Mouse (Mus musculus): ENCODE results near the gene Ring1. TPM values are rescaled to one million over a fixed set of nuclear protein-coding genes. Genes with fewer than 3 reads are reported as not detected.
"Not testable (repeated sequence)": the region's sequence is repeated elsewhere in the genome, so short reads cannot be mapped to it uniquely, and the experiment has no call there.

Ring1 gene
- polyA plus RNA-seq, 1 experiment from 2014 or later: 7.1 TPM

DNA sequence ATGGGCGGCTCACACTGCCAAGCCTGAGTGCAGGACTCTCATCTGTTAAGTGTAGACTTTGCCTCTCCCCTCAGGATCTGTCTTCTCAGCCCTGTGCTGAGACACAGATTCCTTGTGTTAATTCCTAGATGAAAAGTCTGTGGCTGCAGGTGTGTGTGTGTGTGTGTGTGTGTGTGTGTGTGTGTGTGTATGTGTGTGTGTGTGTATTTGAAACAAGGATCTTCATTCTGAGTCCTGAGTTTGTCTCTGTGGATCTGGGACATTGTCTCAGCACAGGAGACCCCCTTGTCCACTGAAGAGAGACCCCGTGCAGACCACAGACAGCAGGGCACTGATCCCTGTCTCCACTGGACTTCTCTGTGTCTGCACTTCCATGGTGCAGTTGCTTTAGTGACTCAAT, 23.7 kb downstream of the Ring1 start:
- not testable (repeated sequence) for ATAC-seq (ENCODE audit: low FRiP score); H3K4me1 ChIP-seq (ENCODE audit: control insufficient read depth, insufficient read depth, low read length); H3K4me2 ChIP-seq; H3K4me3 ChIP-seq (ENCODE audit: low read depth, low read length); H3K9me3 ChIP-seq (ENCODE audit: control insufficient read depth, low read length); H3K36me3 ChIP-seq (ENCODE audit: control insufficient read depth, insufficient read depth, low read length); H3K27ac ChIP-seq (ENCODE audit: low read depth, low read length); H3K9ac ChIP-seq (ENCODE audit: low read length); DNase-seq (ENCODE audit: low spot score, missing footprints)
- WGBS: 58% methylated on average over 2 of the region's 2 CpGs
- peaks cover 12% of the 10 kb centered on the region for H3K27me3 ChIP-seq (ENCODE audit: control insufficient read depth, insufficient read depth, low read length)

DNA sequence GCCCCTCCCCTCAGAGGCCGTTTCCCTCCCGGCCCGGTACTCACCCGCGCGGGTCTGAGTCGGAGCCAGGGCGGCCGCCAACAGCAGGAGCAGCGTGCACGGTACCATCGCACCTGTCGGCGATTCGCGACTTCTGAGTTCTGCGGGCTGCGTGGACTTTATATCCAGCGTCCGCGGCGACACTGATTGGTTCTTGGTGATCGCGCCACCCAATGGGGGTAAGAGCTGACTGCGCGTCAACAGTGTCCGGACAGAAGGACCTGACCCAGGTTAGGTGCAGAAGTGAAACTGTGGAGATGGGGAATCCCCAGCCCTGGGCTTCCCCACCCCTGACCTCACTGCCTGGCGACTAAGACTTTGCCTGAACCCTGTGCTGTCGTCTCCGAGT, 24.3 kb downstream of the Ring1 start, which contains the start of gene H2-K1:
Gene H2-K1 (minus strand): TSS at position 198 of the 388 bp plus-strand sequence.
- Histone ChIP-seq H3K4me3 (ENCODE audit: low read depth, low read length) (peak within 1 kb of the TSS; percentile 56), H3K4me1 (ENCODE audit: control insufficient read depth, insufficient read depth, low read length) (no peaks in the 10 kb centered on the region), H3K9ac (ENCODE audit: low read length) (peak within 1 kb of the TSS; percentile 65), H3K27me3 (ENCODE audit: control insufficient read depth, insufficient read depth, low read length) (peaks cover 12% of the 10 kb centered on the region), H3K27ac (ENCODE audit: low read depth, low read length) (no peak within 1 kb of the TSS), H3K4me2 (peak within 1 kb of the TSS; percentile 97), H3K36me3 (ENCODE audit: control insufficient read depth, insufficient read depth, low read length) (no peaks in the 10 kb centered on the region), H3K9me3 (ENCODE audit: control insufficient read depth, low read length) (no peaks in the 10 kb centered on the region)
- ATAC-seq (ENCODE audit: low FRiP score): peak; percentile 76
- DNase-seq (ENCODE audit: low spot score, missing footprints): peak; percentile 92
- under 1% methylated on average over 30 of the region's 30 CpGs for WGBS

DNA sequence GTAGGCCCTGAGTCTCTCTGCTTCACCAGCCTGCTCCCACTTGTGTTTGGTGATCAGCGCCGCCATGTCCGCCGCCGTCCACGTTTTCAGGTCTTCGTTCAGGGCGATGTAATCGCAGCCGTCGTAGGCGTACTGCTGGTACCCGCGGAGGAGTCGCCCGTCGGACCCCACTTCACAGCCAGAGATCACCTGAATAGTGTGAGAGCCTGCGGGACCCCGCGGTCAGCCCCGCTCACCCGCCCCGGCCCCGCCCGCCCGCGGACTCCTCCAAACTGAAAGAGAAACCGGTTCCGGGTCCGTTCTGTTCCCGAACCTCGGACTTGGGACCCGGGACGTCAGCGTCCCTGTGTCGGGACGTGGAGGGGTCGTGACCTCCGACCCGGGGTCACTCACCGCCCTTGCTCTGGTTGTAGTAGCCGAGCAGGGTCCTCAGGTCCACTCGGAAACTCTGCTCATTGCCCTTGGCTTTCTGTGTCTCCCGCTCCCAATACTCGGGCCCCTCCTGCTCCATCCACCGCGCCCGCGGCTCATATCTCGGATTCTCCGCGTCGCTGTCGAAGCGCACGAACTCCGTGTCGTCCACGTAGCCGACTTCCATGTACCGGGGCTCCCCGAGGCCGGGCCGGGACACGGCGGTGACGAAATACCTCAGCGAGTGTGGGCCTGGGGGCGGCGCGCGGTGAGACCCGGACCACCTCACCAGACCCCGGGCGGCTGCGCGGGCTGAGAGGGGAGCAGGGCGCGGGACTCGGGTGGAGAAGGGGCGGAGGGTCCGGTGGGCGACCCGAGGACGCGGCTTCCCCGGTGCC, 24.9 kb downstream of the Ring1 start:
- peaks cover 12% of the 10 kb centered on the region for H3K27me3 ChIP-seq (ENCODE audit: control insufficient read depth, insufficient read depth, low read length)
- no peaks in the 10 kb centered on the region for H3K9me3 ChIP-seq (ENCODE audit: control insufficient read depth, low read length)
- DNase-seq (ENCODE audit: low spot score, missing footprints): peak; percentile 93
- H3K27ac ChIP-seq (ENCODE audit: low read depth, low read length): no peak overlapping the region
- H3K4me1 ChIP-seq (ENCODE audit: control insufficient read depth, insufficient read depth, low read length): no peaks in the 10 kb centered on the region
- no peaks in the 10 kb centered on the region for H3K36me3 ChIP-seq (ENCODE audit: control insufficient read depth, insufficient read depth, low read length)
- ATAC-seq (ENCODE audit: low FRiP score): peak; percentile 78
- H3K4me3 ChIP-seq (ENCODE audit: low read depth, low read length): peak overlapping the region; percentile 56
- 4% methylated on average over 87 of the region's 87 CpGs for WGBS
- H3K9ac ChIP-seq (ENCODE audit: low read length): peak overlapping the region; percentile 65
- peak overlapping the region; percentile 97 for H3K4me2 ChIP-seq

DNA sequence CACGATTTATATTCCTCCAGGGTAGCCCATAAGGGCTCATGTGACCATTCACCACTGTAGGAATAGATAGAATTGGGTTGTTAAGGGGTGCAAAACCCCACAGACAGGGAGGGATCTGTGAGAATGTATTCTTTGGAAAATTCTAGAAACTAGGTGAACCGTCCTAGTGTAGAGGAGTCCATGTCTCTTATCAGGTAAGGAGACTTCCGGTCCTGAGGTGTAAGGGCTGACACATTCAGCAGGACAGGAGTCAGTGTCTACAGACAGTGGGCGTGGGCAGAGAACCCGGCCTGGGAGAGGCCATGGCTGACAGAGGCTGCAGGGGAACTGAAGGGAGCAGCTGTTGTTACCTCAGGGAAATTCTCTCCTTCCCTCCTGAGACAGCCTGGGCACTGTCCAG, 25.8 kb downstream of the Ring1 start:
- H3K27ac ChIP-seq (ENCODE audit: low read depth, low read length); H3K4me3 ChIP-seq (ENCODE audit: low read depth, low read length); H3K9me3 ChIP-seq (ENCODE audit: control insufficient read depth, low read length); H3K4me1 ChIP-seq (ENCODE audit: control insufficient read depth, insufficient read depth, low read length); H3K9ac ChIP-seq (ENCODE audit: low read length); H3K36me3 ChIP-seq (ENCODE audit: control insufficient read depth, insufficient read depth, low read length); ATAC-seq (ENCODE audit: low FRiP score); H3K4me2 ChIP-seq: not testable (repeated sequence)
- peaks cover 12% of the 10 kb centered on the region for H3K27me3 ChIP-seq (ENCODE audit: control insufficient read depth, insufficient read depth, low read length)
- peak; percentile 87 for DNase-seq (ENCODE audit: low spot score, missing footprints)
- WGBS: 66% methylated on average over 5 of the region's 5 CpGs

DNA sequence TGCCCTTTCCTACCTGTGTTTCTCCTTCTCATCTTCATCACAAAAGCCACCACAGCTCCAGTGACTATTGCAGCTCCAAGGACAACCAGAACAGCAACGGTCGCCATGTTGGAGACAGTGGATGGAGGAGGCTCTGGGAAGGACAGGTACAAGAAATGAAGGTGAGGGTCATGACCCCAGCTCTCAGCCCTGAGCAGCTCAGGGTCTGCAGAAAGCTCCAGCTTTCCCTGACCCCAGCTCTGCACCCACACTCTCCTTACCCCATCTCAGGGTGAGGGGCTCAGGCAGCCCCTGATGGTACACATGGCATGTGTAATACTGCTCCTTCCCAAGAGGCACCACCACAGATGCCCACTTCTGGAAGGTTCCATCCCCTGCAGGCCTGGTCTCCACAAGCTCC, 27.5 kb downstream of the Ring1 start:
- not testable (repeated sequence) for H3K9me3 ChIP-seq (ENCODE audit: control insufficient read depth, low read length); H3K4me1 ChIP-seq (ENCODE audit: control insufficient read depth, insufficient read depth, low read length); H3K4me2 ChIP-seq; ATAC-seq (ENCODE audit: low FRiP score); H3K9ac ChIP-seq (ENCODE audit: low read length); H3K27ac ChIP-seq (ENCODE audit: low read depth, low read length); H3K36me3 ChIP-seq (ENCODE audit: control insufficient read depth, insufficient read depth, low read length); H3K4me3 ChIP-seq (ENCODE audit: low read depth, low read length); DNase-seq (ENCODE audit: low spot score, missing footprints)
- peaks cover 12% of the 10 kb centered on the region for H3K27me3 ChIP-seq (ENCODE audit: control insufficient read depth, insufficient read depth, low read length)
- 85% methylated on average over 2 of the region's 2 CpGs for WGBS

DNA sequence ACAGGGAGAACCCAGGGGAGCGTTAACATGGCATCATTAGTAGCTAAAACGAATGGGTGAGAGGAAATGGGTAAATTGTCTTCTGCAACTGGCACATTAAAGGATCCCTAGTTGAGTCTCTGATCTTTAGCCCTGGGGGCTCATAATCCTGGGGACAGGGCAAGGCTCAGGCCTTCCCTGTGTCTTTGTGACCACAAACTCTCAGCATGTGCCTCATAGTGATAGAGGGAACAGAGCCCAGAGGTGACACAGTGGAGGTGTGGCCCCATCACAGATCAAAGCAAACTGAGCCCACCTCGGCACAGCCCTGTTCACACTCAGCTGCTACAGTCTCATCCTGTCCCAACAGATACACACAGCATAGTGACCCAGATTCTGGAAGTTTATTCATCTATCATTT, 28.8 kb downstream of the Ring1 start:
- no peak overlapping the region for H3K27ac ChIP-seq (ENCODE audit: low read depth, low read length)
- H3K4me2 ChIP-seq: no peak overlapping the region
- H3K36me3 ChIP-seq (ENCODE audit: control insufficient read depth, insufficient read depth, low read length): no peaks in the 10 kb centered on the region
- DNase-seq (ENCODE audit: low spot score, missing footprints) (no peak), ATAC-seq (ENCODE audit: low FRiP score) (no peak)
- no peak overlapping the region for H3K4me3 ChIP-seq (ENCODE audit: low read depth, low read length)
- H3K27me3 ChIP-seq (ENCODE audit: control insufficient read depth, insufficient read depth, low read length): peaks cover 12% of the 10 kb centered on the region
- WGBS: 76% methylated on average over 3 of the region's 3 CpGs
- H3K9ac ChIP-seq (ENCODE audit: low read length): no peak overlapping the region
- H3K4me1 ChIP-seq (ENCODE audit: control insufficient read depth, insufficient read depth, low read length): no peaks in the 10 kb centered on the region
- no peaks in the 10 kb centered on the region for H3K9me3 ChIP-seq (ENCODE audit: control insufficient read depth, low read length)

DNA sequence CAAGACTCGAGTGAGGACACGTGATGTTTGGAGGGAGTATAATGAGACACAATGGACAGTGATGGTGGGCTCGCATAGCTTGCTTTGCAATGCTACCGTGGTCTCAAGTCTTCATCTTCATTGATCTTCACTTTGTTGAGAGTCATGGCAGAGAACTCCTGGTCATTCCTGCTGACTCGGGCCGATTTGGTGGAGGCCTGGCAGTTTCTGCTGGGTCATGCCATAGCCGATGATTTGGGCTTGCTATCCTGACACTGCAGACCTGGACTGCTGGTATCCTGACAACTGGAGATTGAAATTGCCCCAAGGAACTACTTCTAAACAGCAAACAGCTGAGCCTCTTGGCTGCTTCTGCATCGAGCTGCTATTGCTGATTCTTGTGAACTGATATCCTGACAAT, 29.5 kb downstream of the Ring1 start:
- Histone ChIP-seq H3K9ac (ENCODE audit: low read length) (no peak overlapping the region), H3K4me3 (ENCODE audit: low read depth, low read length) (no peak overlapping the region), H3K27me3 (ENCODE audit: control insufficient read depth, insufficient read depth, low read length) (peaks cover 6% of the 10 kb centered on the region), H3K9me3 (ENCODE audit: control insufficient read depth, low read length) (no peaks in the 10 kb centered on the region), H3K4me1 (ENCODE audit: control insufficient read depth, insufficient read depth, low read length) (no peaks in the 10 kb centered on the region), H3K27ac (ENCODE audit: low read depth, low read length) (no peak overlapping the region), H3K4me2 (no peak overlapping the region), H3K36me3 (ENCODE audit: control insufficient read depth, insufficient read depth, low read length) (no peaks in the 10 kb centered on the region)
- DNase-seq (ENCODE audit: low spot score, missing footprints): no peak
- WGBS: 89% methylated on average over 8 of the region's 8 CpGs
- no peak for ATAC-seq (ENCODE audit: low FRiP score)

DNA sequence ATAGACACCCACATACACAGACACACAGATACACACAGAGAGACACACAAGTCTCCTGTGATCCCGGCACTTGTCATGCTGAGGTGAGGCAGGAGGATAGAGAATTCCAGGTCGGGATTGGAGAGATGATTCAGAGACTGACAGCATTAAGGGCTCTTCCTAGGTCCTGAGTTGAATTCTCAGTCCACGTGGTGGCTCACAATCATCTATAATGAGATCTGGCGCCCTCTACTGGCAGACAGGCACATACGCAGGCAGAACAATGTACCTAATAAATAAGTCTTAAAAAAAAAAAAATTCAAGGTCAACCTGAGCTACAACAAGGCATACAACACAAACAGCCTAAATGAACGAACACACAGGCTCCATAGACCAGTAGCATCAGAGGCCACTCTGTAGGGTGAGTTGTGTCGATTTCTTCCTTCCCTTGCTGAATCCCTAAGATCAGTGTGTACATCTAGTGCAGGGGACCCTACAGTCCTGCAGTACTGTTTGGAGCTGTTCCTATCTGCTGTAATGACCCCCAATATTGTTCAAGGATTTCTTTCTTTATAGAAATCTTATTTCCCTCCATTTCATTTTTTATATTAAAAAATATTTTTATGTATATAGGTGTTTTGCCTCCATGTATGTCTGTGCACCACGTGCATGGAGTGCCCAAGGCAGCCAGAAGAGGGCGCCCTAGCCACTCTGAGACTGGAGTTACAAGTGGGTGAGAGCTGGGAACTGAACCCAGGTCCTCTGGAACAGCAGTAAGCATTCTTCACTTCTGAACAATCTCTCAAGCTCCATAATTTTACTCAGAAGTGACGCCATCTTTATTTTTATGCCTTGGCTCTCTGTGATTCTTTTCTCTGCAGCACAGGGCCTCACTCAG, 32.5 kb downstream of the Ring1 start:
- Histone ChIP-seq H3K36me3 (ENCODE audit: control insufficient read depth, insufficient read depth, low read length) (no peaks in the 10 kb centered on the region), H3K27ac (ENCODE audit: low read depth, low read length) (no peak overlapping the region), H3K4me3 (ENCODE audit: low read depth, low read length) (no peak overlapping the region), H3K9me3 (ENCODE audit: control insufficient read depth, low read length) (no peaks in the 10 kb centered on the region), H3K4me2 (no peak overlapping the region), H3K4me1 (ENCODE audit: control insufficient read depth, insufficient read depth, low read length) (no peaks in the 10 kb centered on the region), H3K27me3 (ENCODE audit: control insufficient read depth, insufficient read depth, low read length) (no peaks in the 10 kb centered on the region), H3K9ac (ENCODE audit: low read length) (no peak overlapping the region)
- WGBS: 30% methylated on average over 10 of the region's 10 CpGs
- ATAC-seq (ENCODE audit: low FRiP score) (peak; percentile 46; the same call in 1 of the 2 replicates), DNase-seq (ENCODE audit: low spot score, missing footprints) (peak; percentile 92)

DNA sequence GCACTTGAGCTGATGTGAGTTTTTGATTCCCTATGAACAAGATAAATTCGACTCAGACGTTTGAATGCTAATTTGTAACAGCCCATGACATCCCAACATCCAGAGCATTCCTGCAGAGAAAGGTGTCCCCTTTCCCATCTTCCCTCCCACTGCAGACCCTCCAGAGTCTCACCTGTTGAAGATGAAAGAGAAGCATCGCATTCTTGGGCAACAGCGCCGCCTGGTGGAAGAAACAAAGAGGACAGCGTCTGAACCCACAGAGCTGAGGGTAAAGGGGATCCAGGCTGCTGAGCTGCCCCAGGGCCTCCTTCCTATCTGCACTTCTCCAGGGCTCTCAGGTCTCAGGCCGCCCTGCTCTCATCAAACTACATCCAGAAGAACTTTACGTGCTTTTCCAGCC, 42.3 kb downstream of the Ring1 start:
- not testable (repeated sequence) for H3K9me3 ChIP-seq (ENCODE audit: control insufficient read depth, low read length); H3K9ac ChIP-seq (ENCODE audit: low read length); ATAC-seq (ENCODE audit: low FRiP score); H3K36me3 ChIP-seq (ENCODE audit: control insufficient read depth, insufficient read depth, low read length); H3K27ac ChIP-seq (ENCODE audit: low read depth, low read length); H3K4me1 ChIP-seq (ENCODE audit: control insufficient read depth, insufficient read depth, low read length)
- 9% methylated on average over 8 of the region's 8 CpGs for WGBS
- H3K27me3 ChIP-seq (ENCODE audit: control insufficient read depth, insufficient read depth, low read length): peaks cover 28% of the 10 kb centered on the region
- H3K4me3 ChIP-seq (ENCODE audit: low read depth, low read length): peak overlapping the region; percentile 44; the same call in 1 of the 2 replicates
- peak overlapping the region; percentile 56; the same call in 1 of the 2 replicates for H3K4me2 ChIP-seq
- peak; percentile 97 for DNase-seq (ENCODE audit: low spot score, missing footprints)

All from midbrain, embryonic 11.5 days (tissue).